ENCODE assay signal across 12 mouse cellular contexts in genomic region chr17:5768810-5769520, GRCm38 (mm10).
DNase-seq lines count a peak whose midpoint lies in the region; ATAC-seq lines count a peak whose summit lies in the region.
"Had no signal": no experiment of that assay in that cellular context is flagged by ENCODE, and none has a peak within 500 bp of the region (broad histone marks: within the 10 kb centered on the region; RNA-seq: fewer than 3 reads in every experiment).

No protein-coding gene starts in this region.

- peaks cover 17% of the 10 kb centered on the region for H3K27me3 ChIP-seq in forebrain, embryonic 10.5 days (ENCODE audit: poor library complexity, severe bottlenecking)
- H3K27me3 ChIP-seq in forebrain, embryonic 14.5 days (replicated peaks; ENCODE audit: control insufficient read depth, insufficient read depth, low read length), result no peaks in the 10 kb centered on the region
- H3K27me3 ChIP-seq in kidney, embryonic 14.5 days (ENCODE audit: control insufficient read depth, insufficient read depth, low read length), result no peaks in the 10 kb centered on the region
- no peaks in the 10 kb centered on the region for H3K27me3 ChIP-seq in embryonic facial prominence, embryonic 13.5 days
- H3K27me3 ChIP-seq in stomach, embryonic 15.5 days (replicated peaks), result no peaks in the 10 kb centered on the region
- H3K27me3 ChIP-seq: hindbrain, embryonic 15.5 days had no signal

- peak overlapping the region; percentile 89 for H3K27ac ChIP-seq in forebrain, embryonic 10.5 days
- no peak overlapping the region for H3K27ac ChIP-seq in forebrain, embryonic 14.5 days (ENCODE audit: low read depth, low read length)
- peak overlapping the region; percentile 73; the same call in 1 of the 2 replicates for H3K27ac ChIP-seq in kidney, embryonic 14.5 days (ENCODE audit: low read depth, low read length)
- H3K27ac ChIP-seq in embryonic facial prominence, embryonic 13.5 days, result peak overlapping the region; percentile 93
- H3K27ac ChIP-seq in stomach, embryonic 15.5 days, result peak overlapping the region; percentile 92
- H3K27ac ChIP-seq: liver, embryonic 15.5 days had no signal

- DNase-seq in forebrain, embryonic 10.5 days (ENCODE audit: extremely low spot score, low spot score), result no peak
- DNase-seq in forebrain, embryonic 14.5 days (ENCODE audit: low spot score), result no peak
- DNase-seq in kidney, postnatal 25 days, result no peak
- no peak for DNase-seq in embryo, embryonic 9.5 days (ENCODE audit: extremely low spot score)
- DNase-seq in spleen, adult 18-20 months, result no peak
- DNase-seq: right cerebral cortex, postnatal 25 days had no signal

- no peaks in the 10 kb centered on the region for H3K36me3 ChIP-seq in forebrain, embryonic 10.5 days (replicated peaks)
- no peaks in the 10 kb centered on the region for H3K36me3 ChIP-seq in forebrain, embryonic 14.5 days (ENCODE audit: control insufficient read depth, insufficient read depth, low read length)
- H3K36me3 ChIP-seq in kidney, embryonic 14.5 days (ENCODE audit: control insufficient read depth, insufficient read depth, low read length), result no peaks in the 10 kb centered on the region
- H3K36me3 ChIP-seq in embryonic facial prominence, embryonic 13.5 days, result no peaks in the 10 kb centered on the region
- H3K36me3 ChIP-seq in stomach, embryonic 15.5 days, result no peaks in the 10 kb centered on the region
- H3K36me3 ChIP-seq: G1E; hindbrain, embryonic 15.5 days; liver, embryonic 15.5 days had no signal

- H3K9ac ChIP-seq in forebrain, embryonic 14.5 days (ENCODE audit: low read length), result no peak overlapping the region
- no peak overlapping the region for H3K9ac ChIP-seq in kidney, embryonic 14.5 days (ENCODE audit: low read depth, low read length)
- H3K9ac ChIP-seq in embryonic facial prominence, embryonic 13.5 days, result no peak overlapping the region
- no peak overlapping the region for H3K9ac ChIP-seq in stomach, embryonic 15.5 days
- H3K9ac ChIP-seq: hindbrain, embryonic 15.5 days; liver, embryonic 15.5 days had no signal

- no peak overlapping the region for H3K4me2 ChIP-seq in forebrain, embryonic 14.5 days (ENCODE audit: low read length)
- no peak overlapping the region for H3K4me2 ChIP-seq in kidney, embryonic 14.5 days (replicated peaks; ENCODE audit: low read depth, low read length)
- no peak overlapping the region for H3K4me2 ChIP-seq in embryonic facial prominence, embryonic 13.5 days
- peak overlapping the region; percentile 51; the same call in 1 of the 2 replicates for H3K4me2 ChIP-seq in stomach, embryonic 15.5 days
- H3K4me2 ChIP-seq: liver, embryonic 15.5 days had no signal

- peaks cover 2% of the 10 kb centered on the region; the same call in 1 of the 2 replicates for H3K9me3 ChIP-seq in forebrain, embryonic 10.5 days
- no peaks in the 10 kb centered on the region for H3K9me3 ChIP-seq in forebrain, embryonic 14.5 days (replicated peaks; ENCODE audit: control insufficient read depth, low read length)
- H3K9me3 ChIP-seq in kidney, embryonic 14.5 days (ENCODE audit: control insufficient read depth, low read length), result no peaks in the 10 kb centered on the region; the same call in 1 of the 2 replicates
- H3K9me3 ChIP-seq in embryonic facial prominence, embryonic 13.5 days, result no peaks in the 10 kb centered on the region
- no peaks in the 10 kb centered on the region for H3K9me3 ChIP-seq in stomach, embryonic 15.5 days
- H3K9me3 ChIP-seq: G1E; hindbrain, embryonic 15.5 days; liver, embryonic 15.5 days had no signal

- no peak for ATAC-seq in forebrain, embryonic 14.5 days
- ATAC-seq in kidney, embryonic 14.5 days (ENCODE audit: low FRiP score, low TSS enrichment), result peak; percentile 25; the same call in 1 of the 2 replicates
- ATAC-seq in embryonic facial prominence, embryonic 13.5 days (ENCODE audit: insufficient number of reproducible peaks, insufficient read depth, low FRiP score, low TSS enrichment, low read depth), result no peak
- no peak for ATAC-seq in stomach, embryonic 15.5 days (ENCODE audit: insufficient read depth, low FRiP score, low read depth)

- H3K4me1 ChIP-seq in forebrain, embryonic 10.5 days, result peaks cover 44% of the 10 kb centered on the region
- H3K4me1 ChIP-seq in forebrain, embryonic 14.5 days (ENCODE audit: control insufficient read depth, insufficient read depth, low read length), result peaks cover 11% of the 10 kb centered on the region
- H3K4me1 ChIP-seq in kidney, embryonic 14.5 days (ENCODE audit: control insufficient read depth, insufficient read depth, low read length), result peaks cover 19% of the 10 kb centered on the region
- H3K4me1 ChIP-seq in embryonic facial prominence, embryonic 13.5 days, result peaks cover 22% of the 10 kb centered on the region
- peaks cover 14% of the 10 kb centered on the region for H3K4me1 ChIP-seq in stomach, embryonic 15.5 days

- no peak overlapping the region for H3K4me3 ChIP-seq in forebrain, embryonic 10.5 days
- no peak overlapping the region for H3K4me3 ChIP-seq in forebrain, embryonic 14.5 days (ENCODE audit: low read depth, low read length)
- no peak overlapping the region for H3K4me3 ChIP-seq in kidney, embryonic 14.5 days (ENCODE audit: low read length)
- H3K4me3 ChIP-seq in embryonic facial prominence, embryonic 13.5 days, result no peak overlapping the region
- no peak overlapping the region for H3K4me3 ChIP-seq in stomach, embryonic 15.5 days (replicated peaks)
- H3K4me3 ChIP-seq: hindbrain, embryonic 15.5 days; liver, embryonic 15.5 days had no signal

- 83% methylated on average over 9 of the region's 9 CpGs for WGBS in forebrain, embryonic 10.5 days
- WGBS in forebrain, embryonic 14.5 days, result 85% methylated on average over 9 of the region's 9 CpGs
- WGBS in kidney, embryonic 14.5 days, result 68% methylated on average over 9 of the region's 9 CpGs
- 74% methylated on average over 9 of the region's 9 CpGs for WGBS in embryonic facial prominence, embryonic 13.5 days
- WGBS in stomach, embryonic 15.5 days, result 83% methylated on average over 9 of the region's 9 CpGs
